Mouse (Mus musculus) 3T3-L1 (cell line): Measurements from ENCODE around the gene Med13.
"Not testable (repeated sequence)": the region's sequence is repeated elsewhere in the genome, so short reads cannot be mapped to it uniquely, and the experiment has no call there.

Experiments
- DNase-seq: peaks from one replicate; pipeline ENCODE4 v3.0.0-alpha.2; 2015; ENCODE audit warnings: low read depth, low spot score

The Med13 gene

GRCm38 (mm10) chr11:86380521-86381238 is 23.3 kb upstream of the Med13 start:
- peak; percentile 96 for DNase-seq

- no peak for DNase-seq
Measured at GRCm38 (mm10) chr11:86378981-86379380, 21.6 kb upstream of the Med13 start.

GRCm38 (mm10) chr11:86377841-86378240 is 20.4 kb upstream of the Med13 start:
- no peak for DNase-seq

GRCm38 (mm10) chr11:86376707-86377106 is 19.3 kb upstream of the Med13 start:
- no peak for DNase-seq

- DNase-seq: no peak
Measured at GRCm38 (mm10) chr11:86375086-86375485, 17.7 kb upstream of the Med13 start.

- DNase-seq: no peak
Measured at GRCm38 (mm10) chr11:86371266-86371665, 13.9 kb upstream of the Med13 start.

- no peak for DNase-seq
Measured at GRCm38 (mm10) chr11:86369860-86370259, 12.5 kb upstream of the Med13 start.

- DNase-seq: peak; percentile 47
Measured at GRCm38 (mm10) chr11:86369003-86369402, 11.6 kb upstream of the Med13 start.

- no peak for DNase-seq
Measured at GRCm38 (mm10) chr11:86364709-86365452, 7.5 kb upstream of the Med13 start.

- peak; percentile 97 for DNase-seq
Measured at GRCm38 (mm10) chr11:86357984-86358528, 654 bp upstream of the Med13 start.

GRCm38 (mm10) chr11:86356007-86356853 is 1.2 kb downstream of the Med13 start:
- peak; percentile 72 for DNase-seq

- DNase-seq: no peak
Measured at GRCm38 (mm10) chr11:86353586-86353985, 3.8 kb downstream of the Med13 start.

GRCm38 (mm10) chr11:86351766-86352315 is 5.6 kb downstream of the Med13 start:
- DNase-seq: peak; percentile 26

- DNase-seq: no peak
Measured at GRCm38 (mm10) chr11:86350636-86351138, 6.7 kb downstream of the Med13 start.

- DNase-seq: no peak
Measured at GRCm38 (mm10) chr11:86349325-86349724, 8.1 kb downstream of the Med13 start.

- DNase-seq: no peak
Measured at GRCm38 (mm10) chr11:86348872-86349271, 8.5 kb downstream of the Med13 start.

GRCm38 (mm10) chr11:86347387-86348122 is 9.8 kb downstream of the Med13 start:
- DNase-seq: no peak

GRCm38 (mm10) chr11:86346525-86346924 is 10.9 kb downstream of the Med13 start:
- DNase-seq: no peak

GRCm38 (mm10) chr11:86344940-86345339 is 12.5 kb downstream of the Med13 start:
- not testable (repeated sequence) for DNase-seq

GRCm38 (mm10) chr11:86324251-86324650 is 33.2 kb downstream of the Med13 start:
- peak; percentile 83 for DNase-seq

- DNase-seq: peak; percentile 30
Measured at GRCm38 (mm10) chr11:86314992-86315391, 42.4 kb downstream of the Med13 start.
